Mouse (Mus musculus) stomach, embryonic 15.5 days (tissue): ENCODE results near the gene Gm49383. TPM values are rescaled to one million over a fixed set of nuclear protein-coding genes. Genes with fewer than 3 reads are reported as not detected.

ENCODE experiments used
- ATAC-seq: fragments of 200-750 bp; cut with Nextera tagmentation; 2 replicates; pipeline ENCODE4 v1.8.0; 2017; ENCODE audit warnings: low read depth, moderate number of reproducible peaks, moderate TSS enrichment; ENCODE audit not compliant: insufficient read depth, low FRiP score
- H3K27ac ChIP-seq: fragments of 300-500 bp; sonication (generic); 2 replicates; pipeline ENCODE4 v1.5.1; 2015; ENCODE audit warnings: mild to moderate bottlenecking, inconsistent platforms
- H3K27me3 ChIP-seq: fragments of 300-500 bp; sonication (generic); replicated peaks from 2 replicates; pipeline ENCODE4 v1.6.1; 2015; ENCODE audit warnings: inconsistent platforms
- H3K36me3 ChIP-seq: fragments of 300-500 bp; sonication (generic); 2 replicates; pipeline ENCODE4 v1.6.1; 2015; ENCODE audit warnings: inconsistent platforms
- H3K4me1 ChIP-seq: fragments of 300-500 bp; sonication (generic); 2 replicates; pipeline ENCODE4 v1.6.1; 2015; ENCODE audit warnings: inconsistent platforms
- H3K4me2 ChIP-seq: fragments of 300-500 bp; sonication (generic); 2 replicates; pipeline ENCODE4 v1.6.1; 2015; ENCODE audit warnings: mild to moderate bottlenecking, inconsistent platforms
- H3K4me3 ChIP-seq: fragments of 300-500 bp; sonication (generic); replicated peaks from 2 replicates; pipeline ENCODE4 v1.5.1; 2015; ENCODE audit warnings: inconsistent platforms
- H3K9ac ChIP-seq: fragments of 300-500 bp; sonication (generic); 2 replicates; pipeline ENCODE4 v1.6.1; 2015; ENCODE audit warnings: inconsistent platforms
- H3K9me3 ChIP-seq: fragments of 300-500 bp; sonication (generic); 2 replicates; pipeline ENCODE4 v1.6.1; 2016; ENCODE audit warnings: inconsistent platforms
- WGBS: fragments of 180-500 bp; shearing (Covaris S2); methylation state at CpG from one replicate; pipeline ENCODE4 v1.1.7; 2015; 5-methylcytosine and 5-hydroxymethylcytosine counted together
- polyA plus RNA-seq: library from polyadenylated mRNA; unstranded; fragments of >200 nt; fragmentation: Nextera tagmentation; extraction: Ambion mirVana; gene quantifications from 2 replicates; pipeline ENCODE4 v1.2.1, GENCODE M21; 2015

The Gm49383 gene
- 26.4 and 28.3 TPM in 2 replicates for polyA plus RNA-seq

DNA sequence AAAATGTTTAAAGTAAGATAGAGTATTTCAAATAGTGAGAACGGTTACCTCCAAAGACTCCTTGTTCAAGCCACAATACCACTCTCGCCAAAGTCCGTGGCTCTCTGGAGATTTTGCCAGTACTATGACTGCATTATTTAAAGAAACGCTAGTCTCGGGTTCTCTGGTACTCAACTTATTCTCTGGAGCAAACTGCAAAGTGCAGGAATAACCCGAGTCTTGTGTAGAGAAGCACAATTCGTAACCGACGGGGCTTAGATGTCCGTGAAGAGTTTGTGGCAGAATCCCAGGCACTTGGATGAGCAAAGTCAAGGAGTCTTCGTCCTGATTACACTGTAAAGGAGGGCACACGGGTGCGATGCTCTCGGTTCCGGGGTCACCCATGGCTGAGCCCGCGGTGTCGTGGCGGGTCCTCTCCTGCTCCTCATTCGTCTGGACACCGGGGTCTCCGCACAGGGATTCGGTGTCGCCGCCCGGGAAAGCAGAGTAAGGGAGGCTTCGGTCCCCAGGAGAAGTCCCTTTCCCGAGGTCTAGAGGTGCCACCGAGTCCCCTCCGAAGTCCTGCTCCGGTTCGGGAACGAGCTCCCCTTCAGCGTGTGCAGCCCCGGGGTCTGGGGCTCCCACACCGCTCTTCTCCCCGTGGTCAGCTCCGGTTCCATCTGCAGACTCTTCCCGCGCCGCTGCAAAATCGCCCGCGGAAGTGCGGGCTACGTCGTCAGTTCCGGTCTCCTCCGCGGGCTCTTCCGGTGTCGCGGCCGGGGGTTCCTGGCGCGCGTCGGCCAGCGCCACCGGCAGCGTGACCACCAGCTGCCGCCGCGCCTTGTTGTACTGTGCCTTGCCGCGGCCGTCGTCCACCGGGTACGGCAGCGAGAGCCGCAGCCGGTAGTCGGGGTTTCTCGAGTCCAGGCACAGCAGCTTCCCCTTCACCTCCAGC lies at the start of gene Gm49383:
Gene Gm49383 (minus strand): TSS at position 661 of the 934 bp plus-strand sequence.
- Histone ChIP-seq H3K36me3 (peaks cover 8% of the 10 kb centered on the region; the same call in 1 of the 2 replicates), H3K4me3 (peak within 1 kb of the TSS; percentile 91), H3K9ac (peak within 1 kb of the TSS; percentile 83), H3K4me2 (peak within 1 kb of the TSS; percentile 95), H3K27ac (peak within 1 kb of the TSS; percentile 85), H3K9me3 (no peaks in the 10 kb centered on the region), H3K4me1 (peaks cover 18% of the 10 kb centered on the region), H3K27me3 (no peaks in the 10 kb centered on the region)
- peak; percentile 53; the same call in 1 of the 2 replicates for ATAC-seq
- whole genome bisulfite sequencing: under 1% methylated on average over 75 of the region's 75 CpGs

DNA sequence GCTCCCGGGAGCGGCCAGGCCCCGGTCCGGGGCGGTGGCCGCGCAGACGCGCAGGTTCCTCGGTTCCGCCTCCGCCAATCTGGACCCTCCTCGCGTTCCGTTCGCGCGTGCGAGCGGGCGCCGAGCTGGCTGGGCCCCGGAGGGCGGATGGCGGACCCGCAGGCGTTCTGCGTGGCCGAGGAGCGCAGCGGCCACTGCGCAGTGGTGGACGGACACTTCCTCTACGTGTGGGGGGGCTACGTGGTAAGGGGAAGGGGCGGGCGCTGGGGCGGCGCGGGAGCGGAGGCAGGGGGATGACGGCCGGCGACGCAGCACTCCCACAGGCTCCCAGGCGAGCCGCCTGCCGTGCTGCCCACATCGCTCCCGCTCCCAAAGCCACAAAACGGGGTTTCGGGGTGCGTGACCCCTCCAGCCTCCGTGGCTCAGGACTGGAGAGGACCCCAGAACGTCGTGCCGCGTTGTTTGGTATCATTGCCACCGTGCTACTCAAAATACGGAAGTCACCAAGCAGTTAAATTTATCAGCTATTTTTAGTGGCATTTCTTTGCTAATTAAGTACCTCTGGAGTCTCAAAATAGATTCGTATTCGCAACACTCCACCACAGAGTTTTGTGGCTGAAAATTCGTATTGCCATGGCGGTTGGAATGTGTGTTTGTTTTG lies 45.0 kb upstream of the Gm49383 start:
- Histone ChIP-seq H3K4me2 (peak overlapping the region; percentile 67), H3K9me3 (no peaks in the 10 kb centered on the region), H3K4me3 (peak overlapping the region; percentile 75), H3K36me3 (no peaks in the 10 kb centered on the region), H3K4me1 (0 out of 2 replicates have a peak, but pooled peaks cover 4% of the 10 kb centered on the region), H3K27me3 (no peaks in the 10 kb centered on the region), H3K9ac (peak overlapping the region; percentile 78), H3K27ac (peak overlapping the region; percentile 60)
- under 1% methylated on average over 61 of the region's 64 CpGs for WGBS
- ATAC-seq: peak; percentile 85

DNA sequence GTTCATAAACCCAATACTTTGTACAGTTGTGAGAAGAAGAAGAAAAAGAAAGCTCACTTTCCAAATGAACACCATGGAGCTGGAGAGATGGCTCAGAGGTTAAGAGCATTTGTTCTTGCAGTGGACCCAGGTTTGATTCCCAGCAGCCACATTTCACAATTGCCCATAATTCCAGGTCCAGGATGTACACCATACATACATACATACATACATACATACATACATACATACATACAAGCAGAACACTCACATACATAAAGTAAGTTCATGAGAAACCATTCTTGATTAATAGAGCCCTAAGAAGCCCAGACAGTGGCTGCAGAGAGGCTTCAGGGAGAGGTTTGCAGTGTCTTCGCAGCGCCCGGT lies 44.5 kb upstream of the Gm49383 start:
- peak; percentile 11; the same call in 1 of the 2 replicates for ATAC-seq
- Histone ChIP-seq H3K9me3 (no peaks in the 10 kb centered on the region), H3K4me3 (peak overlapping the region; percentile 75), H3K27ac (peak overlapping the region; percentile 60), H3K36me3 (no peaks in the 10 kb centered on the region), H3K27me3 (no peaks in the 10 kb centered on the region), H3K9ac (peak overlapping the region; percentile 78), H3K4me2 (peak overlapping the region; percentile 67), H3K4me1 (0 out of 2 replicates have a peak, but pooled peaks cover 4% of the 10 kb centered on the region)
- WGBS: 0% methylated on average over 3 of the region's 3 CpGs

DNA sequence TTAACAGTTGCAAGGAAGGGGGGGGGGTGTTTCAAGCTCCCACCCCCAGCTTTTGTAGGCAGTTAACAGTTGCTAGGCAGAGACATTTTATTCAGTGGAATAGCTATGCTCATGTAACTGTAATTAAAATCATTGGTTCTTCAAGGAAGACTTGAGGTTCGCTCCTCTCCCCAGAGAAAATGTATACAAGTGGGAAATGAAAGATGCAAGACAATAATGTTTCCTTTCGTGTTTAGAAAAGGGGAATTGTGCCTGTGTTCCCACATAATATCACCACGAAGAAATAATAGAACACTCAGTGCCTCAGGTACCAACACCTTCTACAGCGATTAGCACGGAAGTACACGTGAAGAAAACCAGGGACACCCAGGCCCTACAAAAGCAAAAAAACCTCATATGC lies 44.0 kb upstream of the Gm49383 start, which contains the start of gene Klhdc1:
Gene Klhdc1 (plus strand): TSS at position 301 of the 400 bp plus-strand sequence.
- Histone ChIP-seq H3K27me3 (no peaks in the 10 kb centered on the region), H3K36me3 (no peaks in the 10 kb centered on the region), H3K27ac (peak within 1 kb of the TSS; percentile 60), H3K9ac (peak within 1 kb of the TSS; percentile 78), H3K4me1 (0 out of 2 replicates have a peak, but pooled peaks cover 4% of the 10 kb centered on the region), H3K4me2 (peak within 1 kb of the TSS; percentile 67), H3K4me3 (peak within 1 kb of the TSS; percentile 75), H3K9me3 (no peaks in the 10 kb centered on the region)
- WGBS: 67% methylated on average over 6 of the region's 6 CpGs
- ATAC-seq: no peak

GRCm38 (mm10) chr12:69238284-69238683 lies 41.4 kb upstream of the Gm49383 start:
- H3K4me3 ChIP-seq: no peak overlapping the region
- WGBS: 36% methylated on average over 3 of the region's 3 CpGs
- no peaks in the 10 kb centered on the region for H3K9me3 ChIP-seq
- H3K27me3 ChIP-seq: no peaks in the 10 kb centered on the region
- H3K4me2 ChIP-seq: no peak overlapping the region
- no peak overlapping the region for H3K9ac ChIP-seq
- ATAC-seq: no peak
- H3K27ac ChIP-seq: no peak overlapping the region
- H3K36me3 ChIP-seq: no peaks in the 10 kb centered on the region
- H3K4me1 ChIP-seq: 0 out of 2 replicates have a peak, but pooled peaks cover 4% of the 10 kb centered on the region

DNA sequence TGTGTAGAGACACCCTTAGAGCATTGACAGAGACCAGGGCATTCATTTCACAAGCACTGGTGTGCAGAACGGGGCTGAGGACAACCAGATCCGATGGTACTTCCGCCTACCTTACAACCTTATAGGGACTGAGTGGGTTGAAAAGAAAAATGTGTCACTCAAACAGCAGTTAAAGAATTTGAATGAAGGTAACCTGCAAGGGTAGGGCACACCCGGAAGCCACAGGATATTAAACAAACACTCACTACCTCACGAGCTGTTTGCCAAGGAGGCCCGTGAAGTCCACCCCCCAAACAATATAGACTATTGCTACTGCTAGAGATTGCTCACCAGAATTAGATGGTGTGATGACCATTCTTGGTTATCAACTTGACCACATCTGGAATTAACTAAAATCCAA lies 38.9 kb upstream of the Gm49383 start:
- no peak overlapping the region for H3K9ac ChIP-seq
- no peak overlapping the region for H3K4me3 ChIP-seq
- H3K9me3 ChIP-seq: no peaks in the 10 kb centered on the region
- H3K27me3 ChIP-seq: no peaks in the 10 kb centered on the region
- no peak overlapping the region; the same call in 1 of the 2 replicates for H3K27ac ChIP-seq
- no peaks in the 10 kb centered on the region for H3K36me3 ChIP-seq
- H3K4me1 ChIP-seq: no peaks in the 10 kb centered on the region
- 78% methylated on average over 6 of the region's 6 CpGs for WGBS
- peak; percentile 75 for ATAC-seq
- no peak overlapping the region for H3K4me2 ChIP-seq

DNA sequence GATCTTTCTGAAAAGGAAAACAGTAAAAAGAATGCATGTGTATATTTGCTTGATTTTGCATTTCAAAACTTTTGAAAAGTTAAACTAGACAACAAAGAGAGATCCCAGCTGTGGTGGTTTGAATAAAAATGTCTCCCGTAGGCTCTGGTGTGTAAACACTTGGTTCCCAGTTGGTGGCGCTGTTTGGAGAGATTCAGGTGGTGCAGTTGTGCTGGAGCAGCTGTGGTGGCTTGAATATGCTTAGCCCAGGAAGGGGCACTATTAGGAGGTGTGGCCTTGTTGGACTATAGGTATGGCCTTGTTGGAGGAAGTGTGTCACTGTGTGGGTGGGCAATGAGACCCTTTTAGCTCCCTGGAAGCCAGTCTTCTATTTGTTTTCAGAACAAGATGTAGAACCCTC lies 32.3 kb upstream of the Gm49383 start:
- Histone ChIP-seq H3K4me1 (peaks cover 6% of the 10 kb centered on the region; the same call in 1 of the 2 replicates), H3K27ac (no peak overlapping the region), H3K4me3 (no peak overlapping the region), H3K9me3 (no peaks in the 10 kb centered on the region), H3K9ac (no peak overlapping the region), H3K27me3 (no peaks in the 10 kb centered on the region), H3K4me2 (no peak overlapping the region), H3K36me3 (no peaks in the 10 kb centered on the region)
- no peak for ATAC-seq
- 66% methylated on average over 2 of the region's 2 CpGs for WGBS

DNA sequence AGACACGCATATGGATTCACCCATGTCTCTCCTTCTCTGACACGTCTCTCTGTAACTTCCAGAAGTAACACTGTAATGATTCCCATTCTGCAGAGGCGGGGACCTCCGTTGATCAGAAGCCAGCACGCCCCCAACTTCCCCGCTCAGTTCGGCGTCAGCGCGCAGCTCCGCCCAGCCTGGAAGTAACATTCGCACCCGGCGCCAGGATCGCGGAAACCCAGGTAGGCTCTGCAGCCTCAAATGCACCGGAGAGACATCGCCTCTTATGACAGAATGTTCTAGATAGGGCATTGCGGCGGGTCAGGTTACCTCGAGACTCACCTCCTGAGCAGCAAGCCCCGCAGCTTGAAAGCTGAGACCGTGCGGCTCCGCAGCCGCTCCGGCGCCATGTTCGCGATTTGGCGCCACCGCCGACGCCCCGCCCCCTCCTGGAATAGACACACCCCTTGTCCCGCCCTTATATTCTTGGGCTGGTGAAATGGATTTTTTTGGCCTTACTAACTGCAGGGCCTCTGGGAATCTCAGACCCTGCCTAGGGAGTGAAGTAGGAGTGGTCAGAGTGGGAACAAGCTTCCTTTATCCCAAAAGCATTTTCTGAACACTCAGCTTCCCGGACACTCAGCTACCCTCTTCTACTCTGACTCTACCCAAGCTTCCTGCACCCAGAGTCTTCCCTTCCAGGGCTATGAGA lies 31.0 kb upstream of the Gm49383 start, which contains the start of gene Pole2:
Gene Pole2 (minus strand): TSS at position 420 of the 691 bp plus-strand sequence.
- Histone ChIP-seq H3K9ac (peak within 1 kb of the TSS; percentile 49; the same call in 1 of the 2 replicates), H3K4me2 (peak within 1 kb of the TSS; percentile 54), H3K9me3 (no peaks in the 10 kb centered on the region), H3K4me3 (peak within 1 kb of the TSS; percentile 78), H3K27me3 (no peaks in the 10 kb centered on the region), H3K4me1 (peaks cover 6% of the 10 kb centered on the region; the same call in 1 of the 2 replicates), H3K36me3 (no peaks in the 10 kb centered on the region), H3K27ac (peak within 1 kb of the TSS; percentile 94)
- under 1% methylated on average over 37 of the region's 37 CpGs for WGBS
- ATAC-seq: peak; percentile 94

DNA sequence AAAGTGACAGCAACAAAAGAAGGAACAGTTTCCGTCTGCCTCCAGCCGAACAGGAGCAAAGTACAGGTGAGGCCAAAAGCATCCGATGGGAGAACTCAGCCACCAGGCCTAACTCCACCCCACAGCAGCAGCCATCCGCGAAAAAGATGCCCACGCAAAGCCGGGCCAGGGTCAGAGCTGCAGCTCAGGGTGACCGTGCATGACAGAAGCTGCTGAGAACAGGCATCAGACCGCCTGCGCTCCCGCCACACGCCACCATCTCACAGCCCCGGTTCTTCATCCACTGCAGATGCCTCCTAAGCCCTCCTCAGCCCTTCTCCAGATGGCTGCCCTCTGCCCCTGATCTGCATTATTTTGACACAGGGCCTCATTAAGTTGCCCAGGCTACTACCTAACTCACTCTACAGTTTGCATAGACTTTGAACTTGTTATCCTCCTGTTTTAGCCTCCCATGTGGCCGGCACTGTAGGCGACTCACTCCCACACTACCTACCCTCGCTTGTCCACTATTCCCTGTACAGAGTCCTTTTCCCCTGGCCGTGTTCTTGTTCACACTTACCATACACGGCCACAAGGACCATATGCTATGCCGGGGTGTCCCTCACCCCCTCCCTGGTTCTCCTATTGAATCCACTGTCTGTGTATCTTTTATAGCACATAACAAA lies 23.8 kb upstream of the Gm49383 start:
- Histone ChIP-seq H3K9me3 (no peaks in the 10 kb centered on the region), H3K27me3 (no peaks in the 10 kb centered on the region), H3K4me3 (no peak overlapping the region), H3K27ac (no peak overlapping the region), H3K36me3 (peaks cover 4% of the 10 kb centered on the region; the same call in 1 of the 2 replicates), H3K4me1 (no peaks in the 10 kb centered on the region), H3K4me2 (no peak overlapping the region), H3K9ac (no peak overlapping the region)
- WGBS: 90% methylated on average over 19 of the region's 19 CpGs
- ATAC-seq: no peak

DNA sequence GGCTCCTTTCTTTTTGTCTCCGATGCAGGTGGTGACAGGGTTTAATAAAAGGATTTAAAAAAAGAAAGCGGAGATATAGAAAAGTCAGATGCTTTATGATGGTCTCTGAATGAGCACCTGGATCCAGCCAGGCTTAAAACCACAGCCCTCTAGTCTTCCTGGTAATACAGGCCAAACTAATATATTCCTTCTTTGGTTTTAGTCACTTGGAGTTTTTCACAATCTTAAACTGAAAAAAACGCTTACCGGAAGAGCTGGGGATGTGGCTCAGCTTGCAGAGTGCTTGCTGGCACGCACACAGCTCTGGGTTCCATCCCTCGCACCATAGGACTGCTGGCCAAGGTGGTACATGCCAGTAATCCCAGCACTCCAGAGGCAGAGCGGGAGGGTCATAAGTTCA lies 19.7 kb upstream of the Gm49383 start:
- H3K36me3 ChIP-seq: peaks cover 18% of the 10 kb centered on the region

More for the DNA sequence above, 19.7 kb upstream of the Gm49383 start:
- Histone ChIP-seq H3K4me3 (no peak overlapping the region), H3K27ac (no peak overlapping the region), H3K9me3 (no peaks in the 10 kb centered on the region), H3K27me3 (no peaks in the 10 kb centered on the region), H3K9ac (no peak overlapping the region), H3K4me2 (no peak overlapping the region), H3K4me1 (no peaks in the 10 kb centered on the region)
- WGBS: 95% methylated on average over 7 of the region's 7 CpGs
- ATAC-seq: no peak
